In the genomic region with DNA sequence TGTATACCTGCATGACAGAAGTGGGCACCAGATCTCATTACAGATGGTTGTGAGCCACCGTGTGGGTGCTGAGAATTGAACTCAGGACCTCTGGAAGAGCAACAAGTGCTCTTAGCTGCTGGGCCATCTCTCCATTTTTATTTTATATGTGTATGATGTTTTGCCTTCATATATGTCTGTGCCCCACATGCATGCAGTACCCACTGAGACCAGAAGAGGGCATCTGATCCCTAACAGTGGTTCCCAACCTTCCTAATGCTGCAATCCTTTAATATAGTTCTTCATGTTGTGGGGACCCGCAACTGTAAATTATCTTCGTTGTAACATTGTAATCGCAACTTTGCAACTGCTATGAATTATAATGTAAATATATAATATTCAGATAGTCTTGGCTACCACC, we compare ENCODE assay signal across 9 mouse cellular contexts. TPM values are rescaled to one million over a fixed set of nuclear protein-coding genes. Genes with fewer than 3 reads are reported as not detected.
A peak's percentile ranks its signal among the peaks of the same experiment; 100 is the strongest.
DNase-seq lines count a peak whose midpoint lies in the region; ATAC-seq and TF ChIP-seq lines count a peak whose summit lies in the region.
"Had no signal": no experiment of that assay in that cellular context is flagged by ENCODE, and none has a peak within 500 bp of the region (broad histone marks: within the 10 kb centered on the region; RNA-seq: fewer than 3 reads in every experiment).

No protein-coding gene starts in this region.

- ATAC-seq in forebrain, embryonic 14.5 days, result no peak
- no peak for ATAC-seq in stomach, postnatal 0 days (ENCODE audit: low FRiP score, low TSS enrichment)

- in situ Hi-C loops in CH12.LX (cut with MboI; ENCODE audit: low pct_ligation_motif_present, low pct_unique_long_range_greater_than_20kb, low sequenced_read_pairs), result loop anchor here (5.0 kb wide), 1 partner anchor 102 kb away; no protein-coding TSS in a partner anchor

- TF ChIP-seq EP300 in CH12.LX (IDR thresholded peaks at IDR 0.05; ENCODE audit: low read length), result no peak
- TF ChIP-seq EP300 in stomach, postnatal 0 days (optimal IDR thresholded peaks at IDR 0.05), result no peak

- dilution Hi-C loops in CH12.LX (cut with MboI; ENCODE audit: extremely low pct_ligation_motif_present, extremely low pct_unique_long_range_greater_than_20kb, low sequenced_read_pairs), result no loop called here

- no peak overlapping the region for H3K4me3 ChIP-seq in CH12.LX (replicated peaks in 1 of 3; ENCODE audit: low read depth in 2 of 3, low read length in 2 of 3, poor library complexity in 1 of 3)
- no peak overlapping the region for H3K4me3 ChIP-seq in forebrain, embryonic 14.5 days (ENCODE audit: low read depth, low read length)
- H3K4me3 ChIP-seq in stomach, postnatal 0 days (ENCODE audit: low read depth, low read length), result no peak overlapping the region
- H3K4me3 ChIP-seq: erythroblast, embryonic 14.5 days had no signal

- H3K27me3 ChIP-seq in CH12.LX (replicated peaks), result peaks cover 40% of the 10 kb centered on the region
- H3K27me3 ChIP-seq in forebrain, embryonic 14.5 days (replicated peaks; ENCODE audit: control insufficient read depth, insufficient read depth, low read length), result peaks cover 16% of the 10 kb centered on the region
- H3K27me3 ChIP-seq in stomach, postnatal 0 days (ENCODE audit: control insufficient read depth, insufficient read depth, low read length), result peaks cover 1% of the 10 kb centered on the region; the same call in 1 of the 2 replicates

- no peaks in the 10 kb centered on the region for H3K36me3 ChIP-seq in CH12.LX (replicated peaks in 1 of 2; ENCODE audit: control insufficient read depth in 1 of 2, insufficient read depth in 1 of 2, low read length in 1 of 2)
- H3K36me3 ChIP-seq in forebrain, embryonic 14.5 days (ENCODE audit: control insufficient read depth, insufficient read depth, low read length), result peaks cover 32% of the 10 kb centered on the region
- no peaks in the 10 kb centered on the region for H3K36me3 ChIP-seq in stomach, postnatal 0 days (ENCODE audit: control insufficient read depth, insufficient read depth, low read length)

- H3K4me1 ChIP-seq in CH12.LX (ENCODE audit: control insufficient read depth in 1 of 2, insufficient read depth in 2 of 2), result peaks cover 0 to 8% of the 10 kb centered on the region in 2 experiments; a peak in 2 of 4 replicates
- peaks cover 10% of the 10 kb centered on the region for H3K4me1 ChIP-seq in forebrain, embryonic 14.5 days (ENCODE audit: control insufficient read depth, insufficient read depth, low read length)
- no peaks in the 10 kb centered on the region for H3K4me1 ChIP-seq in stomach, postnatal 0 days (replicated peaks; ENCODE audit: control insufficient read depth, insufficient read depth)

- no peak overlapping the region for H3K9ac ChIP-seq in CH12.LX (ENCODE audit: insufficient read depth, low read depth)
- H3K9ac ChIP-seq in forebrain, embryonic 14.5 days (ENCODE audit: low read length), result no peak overlapping the region
- H3K9ac ChIP-seq in stomach, postnatal 0 days (ENCODE audit: low read length), result no peak overlapping the region

- no peak overlapping the region for H3K27ac ChIP-seq in CH12.LX (ENCODE audit: insufficient read depth, low read depth)
- no peak overlapping the region for H3K27ac ChIP-seq in forebrain, embryonic 14.5 days (ENCODE audit: low read depth, low read length)
- no peak overlapping the region for H3K27ac ChIP-seq in stomach, postnatal 0 days (replicated peaks)

- peak; percentile 73 to 88 for TF ChIP-seq CTCF in CH12.LX (conservative IDR thresholded peaks at IDR 0.05 in 1 of 2, IDR thresholded peaks at IDR 0.05 in 1 of 2; ENCODE audit: low read depth in 2 of 2, low read length in 2 of 2)
- peak; percentile 85 for TF ChIP-seq CTCF in stomach, postnatal 0 days (IDR thresholded peaks at IDR 0.05; ENCODE audit: low read depth)

- H3K79me2 ChIP-seq in CH12.LX (replicated peaks; ENCODE audit: control insufficient read depth, extremely low read depth, insufficient read depth, poor library complexity, severe bottlenecking), result no peaks in the 10 kb centered on the region

- peak; percentile 58 for DNase-seq in kidney, adult 9 months
- DNase-seq in kidney, adult 11 months, result no peak
- peak; percentile 58 for DNase-seq in CH12.LX (ENCODE audit: extremely low read depth)
- peak; percentile 83 for DNase-seq in NIH3T3 (ENCODE audit: low read depth)
- peak; percentile 75 for DNase-seq in forebrain, embryonic 14.5 days (ENCODE audit: low spot score)
- DNase-seq in lung, postnatal 10 days, result peak; percentile 75
- DNase-seq in stomach, postnatal 0 days (ENCODE audit: low spot score), result peak; percentile 69

- TF ChIP-seq POLR2A in CH12.LX (IDR thresholded peaks at IDR 0.05; ENCODE audit: low read depth, low read length), result no peak

- WGBS in forebrain, embryonic 14.5 days, result 26% methylated on average over 4 of the region's 4 CpGs
- WGBS in stomach, postnatal 0 days, result 34% methylated on average over 4 of the region's 4 CpGs

- H3K4me2 ChIP-seq in CH12.LX (ENCODE audit: insufficient read depth, low read depth, poor library complexity, severe bottlenecking), result no peak overlapping the region
- no peak overlapping the region for H3K4me2 ChIP-seq in forebrain, embryonic 14.5 days (ENCODE audit: low read length)
- no peak overlapping the region for H3K4me2 ChIP-seq in stomach, postnatal 0 days (replicated peaks; ENCODE audit: low read depth)

- no peaks in the 10 kb centered on the region for H3K9me3 ChIP-seq in CH12.LX (replicated peaks; ENCODE audit: low read length)
- no peaks in the 10 kb centered on the region for H3K9me3 ChIP-seq in forebrain, embryonic 14.5 days (replicated peaks; ENCODE audit: control insufficient read depth, low read length)
- no peaks in the 10 kb centered on the region for H3K9me3 ChIP-seq in stomach, postnatal 0 days (ENCODE audit: control insufficient read depth, low read length)

- peak; percentile 55 for TF ChIP-seq RAD21 in CH12.LX (IDR thresholded peaks at IDR 0.05; ENCODE audit: low read depth, low read length)

TF ChIP-seq in CH12.LX, 34 proteins besides CTCF, POLR2A, EP300 and RAD21:
- TF ChIP-seq E2F4 (IDR thresholded peaks at IDR 0.05; ENCODE audit: insufficient replicate concordance, low read depth, low read length), result no peak
- 0 out of 2 replicates have a peak, but pooled peaks have one; percentile 19 for TF ChIP-seq MYC (IDR thresholded peaks at IDR 0.05; ENCODE audit: low read depth, low read length)
- no peak for TF ChIP-seq CHD1 (IDR thresholded peaks at IDR 0.05; ENCODE audit: low read depth, low read length)
- TF ChIP-seq TBP (conservative IDR thresholded peaks at IDR 0.05; ENCODE audit: low read depth, low read length), result no peak
- TF ChIP-seq SMC3 (IDR thresholded peaks at IDR 0.05; ENCODE audit: low read depth, low read length), result peak; percentile 70

RNA-seq across cellular contexts. Expression of gene Rtn2, which starts 2.3 kb away (rescaled TPM):
- total RNA-seq in CH12.LX (2012; rRNA removed) (0.72 and 1.0 TPM in 2 replicates), CH12.LX (2014; rRNA removed) (0.43 and 0.56 TPM in 2 replicates)
- 0.76 and 0.80 TPM in 2 replicates for polyA plus RNA-seq in CH12.LX (2012; ENCODE audit: insufficient read length, low read depth)
- 102 and 109 TPM in 2 replicates for polyA plus RNA-seq in forebrain, embryonic 14.5 days (2014; fragmentation: Nextera tagmentation; extraction: Ambion mirVana)
- 10.1 and 12.1 TPM in 2 replicates for polyA plus RNA-seq in stomach, postnatal 0 days (2015; fragmentation: Nextera tagmentation; extraction: Ambion mirVana)

RNA-seq across cellular contexts. Expression of gene Ppm1n, which starts 4.9 kb away (rescaled TPM):
- total RNA-seq in CH12.LX (2012; rRNA removed), result not detected in 2 replicates
- not detected in 2 replicates for total RNA-seq in CH12.LX (2014; rRNA removed)
- polyA plus RNA-seq in CH12.LX (2012; ENCODE audit: insufficient read length, low read depth), result not detected in 2 replicates
- 0.30 and 0.67 TPM in 2 replicates for polyA plus RNA-seq in forebrain, embryonic 14.5 days (2014; fragmentation: Nextera tagmentation; extraction: Ambion mirVana)
- 0.17 and 0.21 TPM in 2 replicates for polyA plus RNA-seq in stomach, postnatal 0 days (2015; fragmentation: Nextera tagmentation; extraction: Ambion mirVana)
- total RNA-seq: left cerebral cortex, adult 18-20 months had no signal
- polyA plus RNA-seq: erythroblast, embryonic 14.5 days had no signal

RNA-seq across cellular contexts. Expression of gene Vasp, which starts 13.1 kb away (rescaled TPM):
- 109 and 114 TPM in 2 replicates for total RNA-seq in CH12.LX (2012; rRNA removed)
- 122 and 125 TPM in 2 replicates for total RNA-seq in CH12.LX (2014; rRNA removed)
- 191 and 240 TPM in 2 replicates for polyA plus RNA-seq in CH12.LX (2012; ENCODE audit: insufficient read length, low read depth)
- 27.1 and 32.3 TPM in 2 replicates for polyA plus RNA-seq in forebrain, embryonic 14.5 days (2014; fragmentation: Nextera tagmentation; extraction: Ambion mirVana)
- 108 and 120 TPM in 2 replicates for polyA plus RNA-seq in stomach, postnatal 0 days (2015; fragmentation: Nextera tagmentation; extraction: Ambion mirVana)

RNA-seq across cellular contexts. Expression of gene Fosb, which starts 25.1 kb away (rescaled TPM):
- 0.08 and 0.13 TPM in 2 replicates for total RNA-seq in CH12.LX (2012; rRNA removed)
- not detected in 2 replicates for total RNA-seq in CH12.LX (2014; rRNA removed)
- 0.27 and 0.56 TPM in 2 replicates for polyA plus RNA-seq in CH12.LX (2012; ENCODE audit: insufficient read length, low read depth)
- 0.17 TPM in 1 of 2 replicates, not detected in the other for polyA plus RNA-seq in forebrain, embryonic 14.5 days (2014; fragmentation: Nextera tagmentation; extraction: Ambion mirVana)
- polyA plus RNA-seq in stomach, postnatal 0 days (2015; fragmentation: Nextera tagmentation; extraction: Ambion mirVana), result 0.21 and 0.38 TPM in 2 replicates

RNA-seq across cellular contexts. Expression of gene Opa3, which starts 56.6 kb away (rescaled TPM):
- total RNA-seq in CH12.LX (2012; rRNA removed) (11.9 and 15.7 TPM in 2 replicates), CH12.LX (2014; rRNA removed) (8.6 and 9.4 TPM in 2 replicates)
- 20.0 and 21.2 TPM in 2 replicates for polyA plus RNA-seq in CH12.LX (2012; ENCODE audit: insufficient read length, low read depth)
- polyA plus RNA-seq in forebrain, embryonic 14.5 days (2014; fragmentation: Nextera tagmentation; extraction: Ambion mirVana), result 42.5 TPM in 2 replicates
- 20.3 and 20.7 TPM in 2 replicates for polyA plus RNA-seq in stomach, postnatal 0 days (2015; fragmentation: Nextera tagmentation; extraction: Ambion mirVana)
